Mouse (Mus musculus): ENCODE measurements around the gene Skiv2l. TPM values are rescaled to one million over a fixed set of nuclear protein-coding genes. Genes with fewer than 3 reads are reported as not detected.

Skiv2l gene
- polyA plus RNA-seq (2015; fragmentation: Nextera tagmentation; extraction: Ambion mirVana) = 39.3 and 47.4 TPM in 2 replicates

GRCm38 (mm10) chr17:34849722-34850516 lies at the start of gene Skiv2l, which contains the start of gene Nelfe:
Skiv2l (minus strand) TSS chr17:34850210.
Nelfe (plus strand) TSS chr17:34850391.

GRCm38 (mm10) chr17:34898160-34898586 lies 48.2 kb upstream of the Skiv2l start, which contains the start of the genes C2 and Ehmt2:
C2 (minus strand) TSS chr17:34898265.
Ehmt2 (plus strand) TSS chr17:34898469.

GRCm38 (mm10) chr17:34881683-34882310 lies 31.8 kb upstream of the Skiv2l start, which contains the start of gene Gm20547:
Gm20547 (minus strand) TSS chr17:34882042.

GRCm38 (mm10) chr17:34879336-34879879 lies 29.4 kb upstream of the Skiv2l start, which contains the start of gene Zbtb12:
Zbtb12 (plus strand) TSS chr17:34879483.

GRCm38 (mm10) chr17:34862416-34863081 lies 12.5 kb upstream of the Skiv2l start, which contains the start of gene Cfb:
Cfb (minus strand) TSS chr17:34862518.

GRCm38 (mm10) chr17:34836856-34837221 lies 13.2 kb downstream of the Skiv2l start, which contains the start of the genes Stk19 and Dxo:
Stk19 (minus strand) TSS chr17:34836945.
Dxo (plus strand) TSS chr17:34837019.

GRCm38 (mm10) chr17:34804301-34804700 lies 45.7 kb downstream of the Skiv2l start, which contains the start of gene Cyp21a1:
Cyp21a1 (minus strand) TSS chr17:34804561.

Small RNA genes lying within 50 kb of the gene (microRNA-seq; reads per million reads assigned to microRNA genes)
- gene Mir6970 (not detected), gene Mir6971 (3.5 reads per million, percentile 3 among the genes with 10 or more reads in this experiment), gene Mir6972 (not detected)

Other genes starting within 250 kb of the Skiv2l start
- gene Rnf5, start 246.5 kb downstream of the Skiv2l start, polyA plus RNA-seq (2015; fragmentation: Nextera tagmentation; extraction: Ambion mirVana) = 231 and 242 TPM in 2 replicates
- gene Agpat1, start 245.9 kb downstream of the Skiv2l start, polyA plus RNA-seq (2015; fragmentation: Nextera tagmentation; extraction: Ambion mirVana) = 109 and 123 TPM in 2 replicates
- 23.9 and 34.3 TPM in 2 replicates for gene Egfl8, start 234.2 kb downstream of the Skiv2l start, polyA plus RNA-seq (2015; fragmentation: Nextera tagmentation; extraction: Ambion mirVana)
- 20.3 and 21.8 TPM in 2 replicates for gene Ppt2, start 221.7 kb downstream of the Skiv2l start, polyA plus RNA-seq (2015; fragmentation: Nextera tagmentation; extraction: Ambion mirVana)
- gene Prrt1, start 220.7 kb downstream of the Skiv2l start, polyA plus RNA-seq (2015; fragmentation: Nextera tagmentation; extraction: Ambion mirVana) = 7.6 and 8.8 TPM in 2 replicates
- gene Fkbpl, start 205.4 kb downstream of the Skiv2l start, polyA plus RNA-seq (2015; fragmentation: Nextera tagmentation; extraction: Ambion mirVana) = 14.2 and 16.1 TPM in 2 replicates
- gene Atf6b, start 203.1 kb downstream of the Skiv2l start, polyA plus RNA-seq (2015; fragmentation: Nextera tagmentation; extraction: Ambion mirVana) = 73.3 and 80.3 TPM in 2 replicates
- 0.84 and 1.1 TPM in 2 replicates for gene Tnxb, start 179.7 kb downstream of the Skiv2l start, polyA plus RNA-seq (2015; fragmentation: Nextera tagmentation; extraction: Ambion mirVana)
- gene C4b, start 106.3 kb downstream of the Skiv2l start, polyA plus RNA-seq (2015; fragmentation: Nextera tagmentation; extraction: Ambion mirVana) = 2.0 and 2.5 TPM in 2 replicates
- not detected in 2 replicates for gene Cyp21a1, start 45.6 kb downstream of the Skiv2l start, polyA plus RNA-seq (2015; fragmentation: Nextera tagmentation; extraction: Ambion mirVana)
- gene Stk19, start 13.3 kb downstream of the Skiv2l start, polyA plus RNA-seq (2015; fragmentation: Nextera tagmentation; extraction: Ambion mirVana) = 39.4 and 46.3 TPM in 2 replicates
- gene Dxo, start 13.2 kb downstream of the Skiv2l start, polyA plus RNA-seq (2015; fragmentation: Nextera tagmentation; extraction: Ambion mirVana) = 40.6 and 50.7 TPM in 2 replicates
- 57.6 and 63.6 TPM in 2 replicates for gene Nelfe, start 181 bp upstream of the Skiv2l start, polyA plus RNA-seq (2015; fragmentation: Nextera tagmentation; extraction: Ambion mirVana)
- 1.4 and 1.6 TPM in 2 replicates for gene Cfb, start 12.3 kb upstream of the Skiv2l start, polyA plus RNA-seq (2015; fragmentation: Nextera tagmentation; extraction: Ambion mirVana)
- 6.0 and 6.9 TPM in 2 replicates for gene Zbtb12, start 29.3 kb upstream of the Skiv2l start, polyA plus RNA-seq (2015; fragmentation: Nextera tagmentation; extraction: Ambion mirVana)
- not detected in 2 replicates for gene Gm20547, start 31.8 kb upstream of the Skiv2l start, polyA plus RNA-seq (2015; fragmentation: Nextera tagmentation; extraction: Ambion mirVana)
- 4.2 and 4.8 TPM in 2 replicates for gene C2, start 48.1 kb upstream of the Skiv2l start, polyA plus RNA-seq (2015; fragmentation: Nextera tagmentation; extraction: Ambion mirVana)
- gene Ehmt2, start 48.3 kb upstream of the Skiv2l start, polyA plus RNA-seq (2015; fragmentation: Nextera tagmentation; extraction: Ambion mirVana) = 59.7 and 73.8 TPM in 2 replicates
- 0.10 TPM in 1 of 2 replicates, not detected in the other for gene Slc44a4, start 64.3 kb upstream of the Skiv2l start, polyA plus RNA-seq (2015; fragmentation: Nextera tagmentation; extraction: Ambion mirVana)
- 40.7 and 44.0 TPM in 2 replicates for gene Neu1, start 81.0 kb upstream of the Skiv2l start, polyA plus RNA-seq (2015; fragmentation: Nextera tagmentation; extraction: Ambion mirVana)
- gene Hspa1b, start 109.0 kb upstream of the Skiv2l start, polyA plus RNA-seq (2015; fragmentation: Nextera tagmentation; extraction: Ambion mirVana) = 0.79 and 1.4 TPM in 2 replicates
- gene Gm20481, start 119.7 kb upstream of the Skiv2l start, polyA plus RNA-seq (2015; fragmentation: Nextera tagmentation; extraction: Ambion mirVana) = not detected in 2 replicates
- gene Hspa1a, start 121.9 kb upstream of the Skiv2l start, polyA plus RNA-seq (2015; fragmentation: Nextera tagmentation; extraction: Ambion mirVana) = 13.8 and 15.5 TPM in 2 replicates
- gene Hspa1l, start 122.5 kb upstream of the Skiv2l start, polyA plus RNA-seq (2015; fragmentation: Nextera tagmentation; extraction: Ambion mirVana) = 0.58 and 0.76 TPM in 2 replicates
- 88.6 and 94.3 TPM in 2 replicates for gene Lsm2, start 131.7 kb upstream of the Skiv2l start, polyA plus RNA-seq (2015; fragmentation: Nextera tagmentation; extraction: Ambion mirVana)
- 38.5 and 45.0 TPM in 2 replicates for gene Vars, start 150.8 kb upstream of the Skiv2l start, polyA plus RNA-seq (2015; fragmentation: Nextera tagmentation; extraction: Ambion mirVana)
- gene Vwa7, start 166.4 kb upstream of the Skiv2l start, polyA plus RNA-seq (2015; fragmentation: Nextera tagmentation; extraction: Ambion mirVana) = 0.25 and 0.59 TPM in 2 replicates
- gene Sapcd1, start 177.8 kb upstream of the Skiv2l start, polyA plus RNA-seq (2015; fragmentation: Nextera tagmentation; extraction: Ambion mirVana) = 3.2 and 4.4 TPM in 2 replicates
- 1.6 and 2.0 TPM in 2 replicates for gene Msh5, start 196.5 kb upstream of the Skiv2l start, polyA plus RNA-seq (2015; fragmentation: Nextera tagmentation; extraction: Ambion mirVana)
- gene Clic1, start 199.8 kb upstream of the Skiv2l start, polyA plus RNA-seq (2015; fragmentation: Nextera tagmentation; extraction: Ambion mirVana) = 72.4 and 75.0 TPM in 2 replicates
- 173 and 187 TPM in 2 replicates for gene Ddah2, start 208.8 kb upstream of the Skiv2l start, polyA plus RNA-seq (2015; fragmentation: Nextera tagmentation; extraction: Ambion mirVana)
- not detected in 2 replicates for gene Ly6g6c, start 215.2 kb upstream of the Skiv2l start, polyA plus RNA-seq (2015; fragmentation: Nextera tagmentation; extraction: Ambion mirVana)
- gene Mpig6b, start 216.0 kb upstream of the Skiv2l start, polyA plus RNA-seq (2015; fragmentation: Nextera tagmentation; extraction: Ambion mirVana) = 0.19 and 0.22 TPM in 2 replicates
- 0.52 and 1.2 TPM in 2 replicates for gene Ly6g6e, start 226.7 kb upstream of the Skiv2l start, polyA plus RNA-seq (2015; fragmentation: Nextera tagmentation; extraction: Ambion mirVana)
- 0.81 and 1.9 TPM in 2 replicates for gene Ly6g6d, start 227.9 kb upstream of the Skiv2l start, polyA plus RNA-seq (2015; fragmentation: Nextera tagmentation; extraction: Ambion mirVana)
- 0.31 TPM in 1 of 2 replicates, not detected in the other for gene Ly6g6f, start 235.4 kb upstream of the Skiv2l start, polyA plus RNA-seq (2015; fragmentation: Nextera tagmentation; extraction: Ambion mirVana)
- gene Abhd16a, start 239.1 kb upstream of the Skiv2l start, polyA plus RNA-seq (2015; fragmentation: Nextera tagmentation; extraction: Ambion mirVana) = 114 and 120 TPM in 2 replicates

Data from neural tube, postnatal 0 days (tissue).